Mouse (Mus musculus) liver, postnatal 0 days (tissue): ENCODE results near the gene Plekha6. TPM values are rescaled to one million over a fixed set of nuclear protein-coding genes. Genes with fewer than 3 reads are reported as not detected.

Experiments
- ATAC-seq: fragments of 200-750 bp; cut with Nextera tagmentation; 2 replicates; pipeline ENCODE4 v1.8.0; 2017; ENCODE audit warnings: mild to moderate bottlenecking, moderate library complexity
- DNase-seq: peaks from one replicate; pipeline ENCODE4 v3.0.0-alpha.2; 2016
- H3K27ac ChIP-seq: fragments of 300-500 bp; sonication (generic); 2 replicates; pipeline ENCODE4 v1.5.1; 2014; ENCODE audit warnings: antibody characterized with exemption, moderate library complexity, mild to moderate bottlenecking, low read depth
- H3K27me3 ChIP-seq: fragments of 300-500 bp; sonication (generic); 2 replicates; pipeline ENCODE4 v1.6.1; 2014; ENCODE audit warnings: low read length, control low read depth, mixed read lengths; ENCODE audit not compliant: insufficient read depth
- H3K36me3 ChIP-seq: fragments of 300-500 bp; sonication (generic); replicated peaks from 2 replicates; pipeline ENCODE4 v1.6.1; 2014; ENCODE audit warnings: mild to moderate bottlenecking, control low read depth, low read length, moderate library complexity, mixed read lengths; ENCODE audit not compliant: insufficient read depth
- H3K4me1 ChIP-seq: fragments of 300-500 bp; sonication (generic); 2 replicates; pipeline ENCODE4 v1.6.1; 2014; ENCODE audit warnings: antibody characterized with exemption, mild to moderate bottlenecking, control low read depth; ENCODE audit not compliant: insufficient read depth
- H3K4me2 ChIP-seq: fragments of 300-500 bp; sonication (generic); 2 replicates; pipeline ENCODE4 v1.6.1; 2014; ENCODE audit warnings: low read depth, mild to moderate bottlenecking, low read length, moderate library complexity, mixed read lengths
- H3K4me3 ChIP-seq: fragments of 300-500 bp; sonication (generic); 2 replicates; pipeline ENCODE4 v1.5.1; 2014; ENCODE audit warnings: low read depth, low read length
- H3K9ac ChIP-seq: fragments of 300-500 bp; sonication (generic); replicated peaks from 2 replicates; pipeline ENCODE4 v1.6.1; 2014; ENCODE audit warnings: mild to moderate bottlenecking, moderate library complexity
- H3K9me3 ChIP-seq: fragments of 300-500 bp; sonication (generic); 2 replicates; pipeline ENCODE4 v1.6.1; 2016; ENCODE audit warnings: mild to moderate bottlenecking, control low read depth, low read length, mixed read lengths
- CTCF ChIP-seq: sonication (generic); IDR thresholded peaks from 2 replicates; pipeline ENCODE4 v1.5.1; 2016; ENCODE audit warnings: antibody characterized with exemption, low read depth
- EP300 ChIP-seq: IDR thresholded peaks from 2 replicates; pipeline ENCODE4 v1.6.1; 2016; ENCODE audit warnings: antibody characterized with exemption, low read depth, mild to moderate bottlenecking
- WGBS: fragments of 180-500 bp; shearing (Covaris S2); extraction: QIAGEN DNeasy Blood & Tissue Kit; methylation state at CpG from one replicate; pipeline ENCODE4 v1.1.7; 2014; ENCODE audit not compliant: insufficient replicate concordance; 5-methylcytosine and 5-hydroxymethylcytosine counted together
- polyA plus RNA-seq: library from polyadenylated mRNA; unstranded; fragments of >200 nt; fragmentation: Nextera tagmentation; extraction: Ambion mirVana; gene quantifications from 2 replicates; pipeline ENCODE4 v1.2.1, GENCODE M21; 2015

Plekha6 gene
- polyA plus RNA-seq, 1 experiment from 2014 or later, result 3.8 TPM

GRCm38 (mm10) chr1:133268503-133268902 is 104.5 kb downstream of the Plekha6 start:
- H3K36me3 ChIP-seq, result no peaks in the 10 kb centered on the region; the same call in 1 of the 2 replicates
- no peak overlapping the region for H3K27ac ChIP-seq

GRCm38 (mm10) chr1:133270336-133270735 is 106.3 kb downstream of the Plekha6 start:
- Histone ChIP-seq H3K27me3 (no peaks in the 10 kb centered on the region), H3K4me1 (peaks cover 8% of the 10 kb centered on the region; the same call in 1 of the 2 replicates), H3K9me3 (no peaks in the 10 kb centered on the region), H3K9ac (no peak overlapping the region), H3K27ac (no peak overlapping the region), H3K4me3 (no peak overlapping the region), H3K36me3 (no peaks in the 10 kb centered on the region; the same call in 1 of the 2 replicates), H3K4me2 (no peak overlapping the region)
- 50% methylated on average over 6 of the region's 6 CpGs for WGBS
- DNase-seq (no peak), ATAC-seq (peak; percentile 12)
- TF ChIP-seq CTCF, result no peak
- TF ChIP-seq EP300, result no peak

More at GRCm38 (mm10) chr1:133268503-133268902, 104.5 kb downstream of the Plekha6 start:
- no peak overlapping the region for H3K4me2 ChIP-seq
- 71% methylated on average over 3 of the region's 3 CpGs for WGBS
- H3K9me3 ChIP-seq, result no peaks in the 10 kb centered on the region
- H3K27me3 ChIP-seq, result no peaks in the 10 kb centered on the region
- DNase-seq (no peak), ATAC-seq (no peak)
- peaks cover 10% of the 10 kb centered on the region for H3K4me1 ChIP-seq
- no peak overlapping the region for H3K9ac ChIP-seq
- no peak overlapping the region for H3K4me3 ChIP-seq
- TF ChIP-seq CTCF (peak; percentile 41), EP300 (no peak)

DNA sequence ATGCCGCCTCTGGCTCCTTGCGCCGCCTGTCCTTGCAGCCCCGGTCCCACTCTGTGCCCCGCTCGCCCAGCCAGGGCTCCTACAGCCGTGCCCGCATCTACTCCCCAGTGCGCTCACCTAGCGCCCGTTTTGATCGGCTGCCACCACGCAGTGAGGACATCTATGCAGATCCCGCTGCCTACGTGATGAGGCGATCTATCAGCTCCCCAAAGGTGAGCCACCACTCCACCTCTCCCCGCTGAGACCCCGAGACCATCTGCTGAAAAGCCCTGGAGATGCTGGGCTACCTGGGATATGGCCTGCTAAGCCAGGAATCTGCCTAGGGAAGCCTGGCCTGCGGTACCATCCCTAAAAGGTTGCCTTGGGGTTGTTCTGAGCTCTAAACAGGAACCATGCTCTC is 110.2 kb downstream of the Plekha6 start:
- Histone ChIP-seq H3K4me2 (no peak overlapping the region), H3K9ac (no peak overlapping the region), H3K4me1 (0 out of 2 replicates have a peak, but pooled peaks cover 3% of the 10 kb centered on the region), H3K36me3 (no peaks in the 10 kb centered on the region; the same call in none of the 2 replicates), H3K9me3 (no peaks in the 10 kb centered on the region), H3K4me3 (no peak overlapping the region), H3K27me3 (no peaks in the 10 kb centered on the region), H3K27ac (no peak overlapping the region)
- 87% methylated on average over 19 of the region's 19 CpGs for WGBS
- TF ChIP-seq EP300, result no peak
- TF ChIP-seq CTCF, result no peak
- no peak for ATAC-seq
- no peak for DNase-seq

DNA sequence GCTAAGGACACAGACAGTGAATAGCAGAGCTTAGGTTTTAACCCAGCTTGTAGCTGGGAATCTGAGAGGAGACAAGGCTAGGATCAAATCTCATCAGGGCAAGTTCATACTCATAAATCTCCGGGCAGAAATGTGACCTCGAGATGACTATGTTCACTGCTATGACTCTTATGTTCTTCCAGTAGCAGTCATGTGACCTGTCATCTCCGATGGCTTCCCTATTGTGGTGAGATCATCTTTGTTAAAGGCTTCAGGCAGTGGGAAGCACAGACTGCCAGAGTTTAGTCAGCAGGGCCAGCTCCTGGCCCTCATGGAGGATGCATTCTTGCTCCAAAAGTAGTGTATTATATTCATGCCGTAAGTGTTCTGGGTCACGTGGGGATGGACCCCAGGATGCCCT is 113.0 kb downstream of the Plekha6 start:
- ATAC-seq, result no peak
- no peak for TF ChIP-seq EP300
- no peak for TF ChIP-seq CTCF
- Histone ChIP-seq H3K27me3 (no peaks in the 10 kb centered on the region), H3K4me1 (no peaks in the 10 kb centered on the region), H3K4me2 (no peak overlapping the region), H3K9ac (no peak overlapping the region), H3K36me3 (no peaks in the 10 kb centered on the region; the same call in none of the 2 replicates), H3K9me3 (no peaks in the 10 kb centered on the region), H3K27ac (no peak overlapping the region), H3K4me3 (no peak overlapping the region)
- no peak for DNase-seq
- WGBS, result 54% methylated on average over 5 of the region's 5 CpGs

DNA sequence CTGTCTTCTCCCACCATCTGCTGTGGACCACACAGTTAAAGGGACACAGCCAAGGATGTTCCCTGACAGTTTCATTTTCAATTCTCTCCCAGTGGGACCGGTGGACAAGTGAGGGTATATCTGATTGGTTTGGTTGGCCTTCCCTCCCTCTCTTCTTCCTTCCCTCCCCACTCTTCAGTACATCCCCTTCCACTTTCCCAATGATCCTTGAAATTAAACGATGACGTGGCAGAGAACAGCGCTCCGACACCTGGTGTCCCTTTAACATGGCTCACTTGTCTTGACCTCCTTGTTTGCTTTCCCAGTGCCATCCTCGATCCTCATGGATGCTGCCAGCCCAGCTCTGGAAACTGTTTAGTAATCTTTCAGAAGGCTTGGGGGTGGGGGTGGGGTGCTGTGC is 114.5 kb downstream of the Plekha6 start:
- Histone ChIP-seq H3K9me3 (no peaks in the 10 kb centered on the region), H3K4me3 (no peak overlapping the region), H3K4me2 (no peak overlapping the region), H3K36me3 (no peaks in the 10 kb centered on the region; the same call in none of the 2 replicates), H3K4me1 (no peaks in the 10 kb centered on the region), H3K27ac (no peak overlapping the region), H3K27me3 (no peaks in the 10 kb centered on the region), H3K9ac (no peak overlapping the region)
- TF ChIP-seq CTCF, result no peak
- TF ChIP-seq EP300, result no peak
- no peak for DNase-seq
- ATAC-seq, result no peak
- WGBS, result 62% methylated on average over 6 of the region's 6 CpGs

GRCm38 (mm10) chr1:133278946-133279631 is 115.1 kb downstream of the Plekha6 start:
- Histone ChIP-seq H3K4me1 (no peaks in the 10 kb centered on the region), H3K36me3 (no peaks in the 10 kb centered on the region; the same call in none of the 2 replicates), H3K9ac (no peak overlapping the region), H3K4me3 (no peak overlapping the region), H3K9me3 (no peaks in the 10 kb centered on the region), H3K4me2 (no peak overlapping the region), H3K27me3 (no peaks in the 10 kb centered on the region), H3K27ac (no peak overlapping the region)
- DNase-seq (no peak), ATAC-seq (no peak)
- 68% methylated on average over 15 of the region's 15 CpGs for WGBS
- TF ChIP-seq EP300, result no peak
- no peak for TF ChIP-seq CTCF
